Mouse (Mus musculus): ENCODE measurements around the gene Thada.

The Thada gene

GRCm38 (mm10) chr17:84144762-84145599, 321.0 kb downstream of the Thada start:
- DNase-seq (ENCODE audit: low spot score): no peak

GRCm38 (mm10) chr17:84144130-84144529, 321.9 kb downstream of the Thada start:
- no peak for DNase-seq (ENCODE audit: low spot score)

GRCm38 (mm10) chr17:84143219-84143844, 322.7 kb downstream of the Thada start:
- no peak for DNase-seq (ENCODE audit: low spot score)

- no peak for DNase-seq (ENCODE audit: low spot score)
Measured at GRCm38 (mm10) chr17:84141691-84142090, 324.3 kb downstream of the Thada start.

- no peak for DNase-seq (ENCODE audit: low spot score)
Measured at GRCm38 (mm10) chr17:84140822-84141507, 325.0 kb downstream of the Thada start.
